Mouse (Mus musculus): Measurements from ENCODE around the gene Gadl1.
A peak's percentile ranks its signal among the peaks of the same experiment; 100 is the strongest.

Gene Gadl1

GRCm38 (mm10) chr9:115936350-115936749, 27.1 kb downstream of the Gadl1 start:
- DNase-seq (ENCODE audit: low read depth, low spot score), result no peak

GRCm38 (mm10) chr9:115937915-115938314, 28.7 kb downstream of the Gadl1 start:
- no peak for DNase-seq (ENCODE audit: low read depth, low spot score)

GRCm38 (mm10) chr9:115939420-115939819, 30.2 kb downstream of the Gadl1 start:
- no peak for DNase-seq (ENCODE audit: low read depth, low spot score)

GRCm38 (mm10) chr9:115941171-115941570, 31.9 kb downstream of the Gadl1 start:
- DNase-seq (ENCODE audit: low read depth, low spot score), result no peak

- DNase-seq (ENCODE audit: low read depth, low spot score), result no peak
Observed at GRCm38 (mm10) chr9:115942486-115942885, 33.2 kb downstream of the Gadl1 start.

GRCm38 (mm10) chr9:115942989-115943388, 33.7 kb downstream of the Gadl1 start:
- peak; percentile 39 for DNase-seq (ENCODE audit: low read depth, low spot score)

- peak; percentile 48 for DNase-seq (ENCODE audit: low read depth, low spot score)
Observed at GRCm38 (mm10) chr9:115943577-115944320, 34.5 kb downstream of the Gadl1 start.

GRCm38 (mm10) chr9:115965056-115965455, 55.8 kb downstream of the Gadl1 start:
- DNase-seq (ENCODE audit: low read depth, low spot score), result no peak

GRCm38 (mm10) chr9:115966116-115966515, 56.9 kb downstream of the Gadl1 start:
- no peak for DNase-seq (ENCODE audit: low read depth, low spot score)

GRCm38 (mm10) chr9:115966746-115967145, 57.5 kb downstream of the Gadl1 start:
- no peak for DNase-seq (ENCODE audit: low read depth, low spot score)

- DNase-seq (ENCODE audit: low read depth, low spot score), result no peak
Observed at GRCm38 (mm10) chr9:115967638-115968037, 58.4 kb downstream of the Gadl1 start.

- DNase-seq (ENCODE audit: low read depth, low spot score), result no peak
Observed at GRCm38 (mm10) chr9:115976901-115977300, 67.6 kb downstream of the Gadl1 start.

GRCm38 (mm10) chr9:115977598-115978240, 68.5 kb downstream of the Gadl1 start:
- DNase-seq (ENCODE audit: low read depth, low spot score), result no peak

- DNase-seq (ENCODE audit: low read depth, low spot score), result no peak
Observed at GRCm38 (mm10) chr9:115978478-115978877, 69.2 kb downstream of the Gadl1 start.

- no peak for DNase-seq (ENCODE audit: low read depth, low spot score)
Observed at GRCm38 (mm10) chr9:115990661-115991060, 81.4 kb downstream of the Gadl1 start.

GRCm38 (mm10) chr9:115994772-115995171, 85.5 kb downstream of the Gadl1 start:
- no peak for DNase-seq (ENCODE audit: low read depth, low spot score)

GRCm38 (mm10) chr9:115995856-115996560, 86.8 kb downstream of the Gadl1 start:
- no peak for DNase-seq (ENCODE audit: low read depth, low spot score)

- no peak for DNase-seq (ENCODE audit: low read depth, low spot score)
Observed at GRCm38 (mm10) chr9:115998383-115998782, 89.1 kb downstream of the Gadl1 start.

GRCm38 (mm10) chr9:115999361-115999990, 90.2 kb downstream of the Gadl1 start:
- no peak for DNase-seq (ENCODE audit: low read depth, low spot score)

GRCm38 (mm10) chr9:116013911-116014310, 104.7 kb downstream of the Gadl1 start:
- DNase-seq (ENCODE audit: low read depth, low spot score), result no peak

- no peak for DNase-seq (ENCODE audit: low read depth, low spot score)
Observed at GRCm38 (mm10) chr9:116016221-116016620, 107.0 kb downstream of the Gadl1 start.

- no peak for DNase-seq (ENCODE audit: low read depth, low spot score)
Observed at GRCm38 (mm10) chr9:116017091-116017490, 107.8 kb downstream of the Gadl1 start.

All from mesoderm, embryonic 11.5 days (tissue).